Mouse (Mus musculus): ENCODE results near the gene Myo1e. TPM values are rescaled to one million over a fixed set of nuclear protein-coding genes. Genes with fewer than 3 reads are reported as not detected.

Gene Myo1e
- total RNA-seq, 1 experiment from 2014 or later = 95.9 TPM

GRCm38 (mm10) chr9:70384958-70385728 is 178.0 kb downstream of the Myo1e start:
- no peak for ATAC-seq (ENCODE audit: extremely low read depth, insufficient number of reproducible peaks, low FRiP score, poor library complexity, severe bottlenecking)

- no peak for ATAC-seq (ENCODE audit: extremely low read depth, insufficient number of reproducible peaks, low FRiP score, poor library complexity, severe bottlenecking)
Observed at GRCm38 (mm10) chr9:70387410-70388119, 180.4 kb downstream of the Myo1e start.

- no peak for ATAC-seq (ENCODE audit: extremely low read depth, insufficient number of reproducible peaks, low FRiP score, poor library complexity, severe bottlenecking)
Observed at GRCm38 (mm10) chr9:70389548-70389947, 182.4 kb downstream of the Myo1e start.

- ATAC-seq (ENCODE audit: extremely low read depth, insufficient number of reproducible peaks, low FRiP score, poor library complexity, severe bottlenecking) = no peak
Observed at GRCm38 (mm10) chr9:70391042-70391441, 183.9 kb downstream of the Myo1e start.

- no peak for ATAC-seq (ENCODE audit: extremely low read depth, insufficient number of reproducible peaks, low FRiP score, poor library complexity, severe bottlenecking)
Observed at GRCm38 (mm10) chr9:70391660-70392562, 184.8 kb downstream of the Myo1e start.

GRCm38 (mm10) chr9:70392563-70392907 is 185.4 kb downstream of the Myo1e start:
- no peak for ATAC-seq (ENCODE audit: extremely low read depth, insufficient number of reproducible peaks, low FRiP score, poor library complexity, severe bottlenecking)

GRCm38 (mm10) chr9:70395617-70396016 is 188.5 kb downstream of the Myo1e start:
- ATAC-seq (ENCODE audit: extremely low read depth, insufficient number of reproducible peaks, low FRiP score, poor library complexity, severe bottlenecking) = no peak

GRCm38 (mm10) chr9:70396083-70396482 is 188.9 kb downstream of the Myo1e start:
- no peak for ATAC-seq (ENCODE audit: extremely low read depth, insufficient number of reproducible peaks, low FRiP score, poor library complexity, severe bottlenecking)

- ATAC-seq (ENCODE audit: extremely low read depth, insufficient number of reproducible peaks, low FRiP score, poor library complexity, severe bottlenecking) = no peak
Observed at GRCm38 (mm10) chr9:70401937-70402539, 194.9 kb downstream of the Myo1e start.

- ATAC-seq (ENCODE audit: extremely low read depth, insufficient number of reproducible peaks, low FRiP score, poor library complexity, severe bottlenecking) = no peak
Observed at GRCm38 (mm10) chr9:70406596-70406995, 199.4 kb downstream of the Myo1e start.

GRCm38 (mm10) chr9:70408791-70409190 is 201.6 kb downstream of the Myo1e start:
- no peak for ATAC-seq (ENCODE audit: extremely low read depth, insufficient number of reproducible peaks, low FRiP score, poor library complexity, severe bottlenecking)

GRCm38 (mm10) chr9:70409743-70410142 is 202.6 kb downstream of the Myo1e start:
- ATAC-seq (ENCODE audit: extremely low read depth, insufficient number of reproducible peaks, low FRiP score, poor library complexity, severe bottlenecking) = no peak

GRCm38 (mm10) chr9:70410668-70411067 is 203.5 kb downstream of the Myo1e start:
- no peak for ATAC-seq (ENCODE audit: extremely low read depth, insufficient number of reproducible peaks, low FRiP score, poor library complexity, severe bottlenecking)

GRCm38 (mm10) chr9:70413038-70413437 is 205.9 kb downstream of the Myo1e start:
- no peak for ATAC-seq (ENCODE audit: extremely low read depth, insufficient number of reproducible peaks, low FRiP score, poor library complexity, severe bottlenecking)

GRCm38 (mm10) chr9:70416412-70416811 is 209.3 kb downstream of the Myo1e start:
- peak; percentile 48; the same call in 1 of the 2 replicates for ATAC-seq (ENCODE audit: extremely low read depth, insufficient number of reproducible peaks, low FRiP score, poor library complexity, severe bottlenecking)

- ATAC-seq (ENCODE audit: extremely low read depth, insufficient number of reproducible peaks, low FRiP score, poor library complexity, severe bottlenecking) = peak; percentile 95
Observed at GRCm38 (mm10) chr9:70421257-70422056, 214.3 kb downstream of the Myo1e start, which contains the start of gene Ccnb2. Ccnb2 (minus strand) TSS chr9:70421547.

- ATAC-seq (ENCODE audit: extremely low read depth, insufficient number of reproducible peaks, low FRiP score, poor library complexity, severe bottlenecking) = no peak
Observed at GRCm38 (mm10) chr9:70422661-70423060, 215.5 kb downstream of the Myo1e start.

- no peak for ATAC-seq (ENCODE audit: extremely low read depth, insufficient number of reproducible peaks, low FRiP score, poor library complexity, severe bottlenecking)
Observed at GRCm38 (mm10) chr9:70439959-70440358, 232.8 kb downstream of the Myo1e start.

Measured in neutrophil, adult 5-6 weeks (primary cell).